Mouse (Mus musculus) stomach, embryonic 16.5 days (tissue): Measurements from ENCODE around the gene Cacna2d2. TPM values are rescaled to one million over a fixed set of nuclear protein-coding genes. Genes with fewer than 3 reads are reported as not detected.
A peak's percentile ranks its signal among the peaks of the same experiment; 100 is the strongest.

Source experiments
- ATAC-seq: fragments of 200-750 bp; cut with Nextera tagmentation; 2 replicates; pipeline ENCODE4 v1.8.0; 2017; ENCODE audit warnings: moderate number of reproducible peaks, moderate TSS enrichment; ENCODE audit not compliant: insufficient read depth, low FRiP score
- H3K27ac ChIP-seq: fragments of 300-500 bp; sonication (generic); 2 replicates; pipeline ENCODE4 v1.5.1; 2014; ENCODE audit warnings: low read length
- H3K27me3 ChIP-seq: fragments of 300-500 bp; sonication (generic); 2 replicates; pipeline ENCODE4 v1.6.1; 2014; ENCODE audit warnings: low read length, control low read depth, mixed read lengths; ENCODE audit not compliant: control insufficient read depth, insufficient read depth
- H3K36me3 ChIP-seq: fragments of 300-500 bp; sonication (generic); 2 replicates; pipeline ENCODE4 v1.6.1; 2014; ENCODE audit warnings: low read length; ENCODE audit not compliant: control insufficient read depth, insufficient read depth
- H3K4me1 ChIP-seq: fragments of 300-500 bp; sonication (generic); 2 replicates; pipeline ENCODE4 v1.6.1; 2014; ENCODE audit warnings: low read length, control low read depth, mixed read lengths; ENCODE audit not compliant: control insufficient read depth, insufficient read depth
- H3K4me2 ChIP-seq: fragments of 300-500 bp; sonication (generic); 2 replicates; pipeline ENCODE4 v1.6.1; 2014; ENCODE audit warnings: low read depth, low read length, mixed read lengths
- H3K4me3 ChIP-seq: fragments of 300-500 bp; sonication (generic); replicated peaks from 2 replicates; pipeline ENCODE4 v1.5.1; 2014; ENCODE audit warnings: mild to moderate bottlenecking, low read length
- H3K9ac ChIP-seq: fragments of 300-500 bp; sonication (generic); 2 replicates; pipeline ENCODE4 v1.6.1; 2014; ENCODE audit warnings: low read length
- H3K9me3 ChIP-seq: fragments of 300-500 bp; sonication (generic); replicated peaks from 2 replicates; pipeline ENCODE4 v1.6.1; 2016; ENCODE audit warnings: low read length, control low read depth; ENCODE audit not compliant: control insufficient read depth
- WGBS: fragments of 180-500 bp; shearing (Covaris S2); extraction: QIAGEN DNeasy Blood & Tissue Kit; methylation state at CpG from one replicate; pipeline ENCODE4 v1.1.7; 2014; 5-methylcytosine and 5-hydroxymethylcytosine counted together
- polyA plus RNA-seq: library from polyadenylated mRNA; unstranded; fragments of >200 nt; fragmentation: Nextera tagmentation; extraction: Ambion mirVana; gene quantifications from 2 replicates; pipeline ENCODE4 v1.2.1, GENCODE M21; 2015

Cacna2d2 gene
- polyA plus RNA-seq, 1 experiment from 2014 or later: 0.19 TPM

GRCm38 (mm10) chr9:107547026-107547425, 147.6 kb downstream of the Cacna2d2 start, which contains the start of gene Zmynd10:
Gene Zmynd10, plus strand, starts transcription at chr9:107547298.
- 0 out of 2 replicates have a peak within 1 kb of the TSS, but pooled peaks have one; percentile 23 for H3K27ac ChIP-seq
- H3K36me3 ChIP-seq: 0 out of 2 replicates have a peak, but pooled peaks cover 11% of the 10 kb centered on the region
- H3K4me3 ChIP-seq: peak within 1 kb of the TSS; percentile 16
- ATAC-seq: peak; percentile 30; the same call in 1 of the 2 replicates
- no peaks in the 10 kb centered on the region for H3K9me3 ChIP-seq
- H3K4me1 ChIP-seq: peaks cover 31% of the 10 kb centered on the region
- 2% methylated on average over 20 of the region's 20 CpGs for WGBS
- H3K9ac ChIP-seq: peak within 1 kb of the TSS; percentile 44
- peak within 1 kb of the TSS; percentile 42 for H3K4me2 ChIP-seq
- no peaks in the 10 kb centered on the region for H3K27me3 ChIP-seq

GRCm38 (mm10) chr9:107547957-107548356, 148.5 kb downstream of the Cacna2d2 start:
- Histone ChIP-seq H3K9ac (no peak overlapping the region), H3K27ac (no peak overlapping the region), H3K4me2 (no peak overlapping the region), H3K27me3 (no peaks in the 10 kb centered on the region), H3K9me3 (no peaks in the 10 kb centered on the region), H3K4me3 (no peak overlapping the region), H3K4me1 (peaks cover 36% of the 10 kb centered on the region), H3K36me3 (0 out of 2 replicates have a peak, but pooled peaks cover 11% of the 10 kb centered on the region)
- WGBS: 77% methylated on average over 5 of the region's 5 CpGs
- no peak for ATAC-seq

GRCm38 (mm10) chr9:107548820-107549219, 149.4 kb downstream of the Cacna2d2 start:
- H3K4me3 ChIP-seq: no peak overlapping the region
- 87% methylated on average over 10 of the region's 10 CpGs for WGBS
- H3K27ac ChIP-seq: no peak overlapping the region
- peaks cover 41% of the 10 kb centered on the region for H3K4me1 ChIP-seq
- H3K4me2 ChIP-seq: no peak overlapping the region
- 0 out of 2 replicates have a peak, but pooled peaks cover 11% of the 10 kb centered on the region for H3K36me3 ChIP-seq
- H3K9ac ChIP-seq: no peak overlapping the region
- H3K27me3 ChIP-seq: no peaks in the 10 kb centered on the region
- ATAC-seq: no peak
- no peaks in the 10 kb centered on the region for H3K9me3 ChIP-seq

- Histone ChIP-seq H3K4me2 (no peak overlapping the region), H3K27me3 (no peaks in the 10 kb centered on the region), H3K4me3 (no peak overlapping the region), H3K36me3 (0 out of 2 replicates have a peak, but pooled peaks cover 4% of the 10 kb centered on the region), H3K4me1 (peaks cover 41% of the 10 kb centered on the region), H3K27ac (no peak overlapping the region), H3K9me3 (no peaks in the 10 kb centered on the region), H3K9ac (no peak overlapping the region)
- WGBS: 79% methylated on average over 20 of the region's 20 CpGs
- ATAC-seq: no peak
Observed at GRCm38 (mm10) chr9:107549297-107550074, 150.1 kb downstream of the Cacna2d2 start.

GRCm38 (mm10) chr9:107550491-107551116, 151.2 kb downstream of the Cacna2d2 start:
- peak overlapping the region; percentile 96 for H3K4me2 ChIP-seq
- peaks cover 41% of the 10 kb centered on the region for H3K4me1 ChIP-seq
- H3K4me3 ChIP-seq: peak overlapping the region; percentile 49
- H3K27ac ChIP-seq: peak overlapping the region; percentile 25; the same call in 1 of the 2 replicates
- peak overlapping the region; percentile 71 for H3K9ac ChIP-seq
- WGBS: 40% methylated on average over 23 of the region's 23 CpGs
- no peaks in the 10 kb centered on the region for H3K27me3 ChIP-seq
- no peak for ATAC-seq
- H3K36me3 ChIP-seq: no peaks in the 10 kb centered on the region
- no peaks in the 10 kb centered on the region for H3K9me3 ChIP-seq

GRCm38 (mm10) chr9:107551117-107551889, 151.9 kb downstream of the Cacna2d2 start, which contains the start of gene Rassf1:
Gene Rassf1, plus strand, starts transcription at chr9:107551555.
- H3K9me3 ChIP-seq: no peaks in the 10 kb centered on the region
- H3K4me1 ChIP-seq: peaks cover 48% of the 10 kb centered on the region
- peak within 1 kb of the TSS; percentile 49 for H3K4me3 ChIP-seq
- peak within 1 kb of the TSS; percentile 64 for H3K27ac ChIP-seq
- peak within 1 kb of the TSS; percentile 96 for H3K4me2 ChIP-seq
- peak; percentile 48 for ATAC-seq
- WGBS: under 1% methylated on average over 63 of the region's 63 CpGs
- H3K36me3 ChIP-seq: no peaks in the 10 kb centered on the region
- no peaks in the 10 kb centered on the region for H3K27me3 ChIP-seq
- H3K9ac ChIP-seq: peak within 1 kb of the TSS; percentile 71

- WGBS: 12% methylated on average over 8 of the region's 8 CpGs
- no peak for ATAC-seq
- peak overlapping the region; percentile 96 for H3K4me2 ChIP-seq
- peak overlapping the region; percentile 64 for H3K27ac ChIP-seq
- no peaks in the 10 kb centered on the region for H3K36me3 ChIP-seq
- H3K9ac ChIP-seq: peak overlapping the region; percentile 71
- no peaks in the 10 kb centered on the region for H3K27me3 ChIP-seq
- H3K9me3 ChIP-seq: no peaks in the 10 kb centered on the region
- H3K4me3 ChIP-seq: peak overlapping the region; percentile 49
- H3K4me1 ChIP-seq: peaks cover 48% of the 10 kb centered on the region
Observed at GRCm38 (mm10) chr9:107551890-107552355, 152.5 kb downstream of the Cacna2d2 start.

- H3K9ac ChIP-seq: no peak overlapping the region
- H3K4me3 ChIP-seq: peak overlapping the region; percentile 73; the same call in 1 of the 2 replicates
- H3K36me3 ChIP-seq: 0 out of 2 replicates have a peak, but pooled peaks cover 4% of the 10 kb centered on the region
- H3K4me2 ChIP-seq: peak overlapping the region; percentile 96
- H3K27me3 ChIP-seq: no peaks in the 10 kb centered on the region
- ATAC-seq: no peak
- 77% methylated on average over 5 of the region's 5 CpGs for WGBS
- peaks cover 45% of the 10 kb centered on the region for H3K4me1 ChIP-seq
- H3K9me3 ChIP-seq: no peaks in the 10 kb centered on the region
- H3K27ac ChIP-seq: no peak overlapping the region
Observed at GRCm38 (mm10) chr9:107552690-107553393, 153.4 kb downstream of the Cacna2d2 start.
